Mouse (Mus musculus): Measurements from ENCODE around the gene Dlat. TPM values are rescaled to one million over a fixed set of nuclear protein-coding genes. Genes with fewer than 3 reads are reported as not detected.
"Not testable (repeated sequence)": the region's sequence is repeated elsewhere in the genome, so short reads cannot be mapped to it uniquely, and the experiment has no call there.

Gene Dlat
- total RNA-seq, 2 experiments from 2014 or later, result 137 to 141 TPM

DNA sequence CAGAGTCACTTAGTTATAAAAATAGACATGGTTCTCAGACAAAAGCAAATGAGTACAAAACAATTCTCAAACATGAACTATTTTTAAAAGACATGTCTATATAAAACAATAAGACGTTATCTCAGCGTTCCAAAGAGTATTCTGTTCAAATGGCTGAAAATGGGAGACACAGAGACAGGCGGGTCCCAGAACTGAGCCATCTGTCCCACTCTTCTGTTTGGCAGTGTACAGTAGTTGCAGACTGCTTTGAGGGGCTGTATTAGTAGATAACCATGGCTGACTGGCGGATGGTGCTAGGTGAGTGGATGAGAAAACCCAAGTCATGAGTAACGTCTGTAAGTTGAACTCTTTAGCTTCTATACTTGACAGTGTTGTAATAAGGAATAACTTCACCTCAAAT, 5.2 kb upstream of the Dlat start:
- DNase-seq (ENCODE audit: extremely low spot score in 1 of 2, low spot score in 1 of 2), result peak in 1 of 2 experiments; percentile 14

DNA sequence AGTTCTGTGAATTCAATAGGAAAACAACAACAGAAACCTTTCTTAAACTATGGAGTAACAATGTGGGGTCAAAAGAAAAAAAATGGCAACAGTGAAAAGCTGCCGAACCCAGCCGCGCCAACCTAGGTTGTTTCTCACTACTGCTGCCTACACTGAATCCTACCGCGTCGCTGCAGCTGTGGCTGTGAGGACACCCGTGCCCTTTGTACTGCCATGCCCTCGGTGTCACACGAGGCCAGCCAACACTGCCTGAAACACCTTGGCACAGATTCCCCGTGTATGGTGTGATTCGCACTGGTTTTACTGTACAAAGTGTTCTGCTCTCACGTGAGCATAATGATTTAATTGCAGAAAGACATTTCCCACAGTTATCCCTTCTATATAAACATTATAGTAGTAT, 851 bp upstream of the Dlat start:
- no peak for DNase-seq (ENCODE audit: extremely low spot score in 1 of 2, low spot score in 1 of 2)

DNA sequence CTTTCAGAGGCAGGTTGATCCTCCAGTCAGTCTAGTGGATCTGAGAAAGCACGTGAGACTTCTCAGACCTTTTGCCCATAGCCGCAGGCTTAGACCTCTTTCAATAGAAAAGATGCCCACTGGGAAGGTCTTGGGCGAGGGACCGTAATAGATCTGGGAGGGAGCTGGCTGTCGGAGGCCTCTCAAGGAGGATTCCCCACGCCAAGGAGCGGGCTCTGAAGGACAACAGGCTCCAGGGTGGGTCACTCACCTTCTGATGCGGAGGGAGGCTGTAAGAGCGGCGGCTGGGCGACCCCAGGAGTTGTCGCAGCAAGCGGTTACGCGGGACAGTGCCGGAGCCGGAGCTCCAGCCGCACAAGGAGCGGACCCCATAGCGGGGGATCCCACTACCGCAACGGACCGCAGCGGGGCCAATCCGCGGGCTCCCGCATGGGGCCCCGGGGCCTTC, 615 bp downstream of the Dlat start:
- DNase-seq (ENCODE audit: extremely low spot score in 1 of 2, low spot score in 1 of 2), result no peak

DNA sequence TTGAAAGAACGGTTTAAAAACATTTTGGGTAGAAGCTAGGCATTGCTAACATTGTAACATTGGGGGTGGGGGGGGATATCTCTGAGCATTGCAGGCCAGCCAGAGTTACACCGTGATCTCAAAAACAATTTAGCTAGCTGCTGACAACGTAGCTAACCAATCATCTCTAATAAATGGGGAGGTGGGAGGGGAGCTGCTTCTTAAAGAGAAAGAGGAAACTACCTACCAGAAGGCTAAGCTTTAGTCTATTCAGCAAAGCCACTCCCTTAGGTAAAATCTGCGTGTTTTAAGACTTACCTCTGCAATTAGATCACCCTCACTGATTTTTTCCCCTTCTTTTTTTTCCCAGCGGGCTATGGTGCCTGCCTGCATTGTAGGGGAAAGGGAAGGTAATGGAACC, 1.2 kb downstream of the Dlat start:
- no peak for DNase-seq (ENCODE audit: extremely low spot score in 1 of 2, low spot score in 1 of 2)

DNA sequence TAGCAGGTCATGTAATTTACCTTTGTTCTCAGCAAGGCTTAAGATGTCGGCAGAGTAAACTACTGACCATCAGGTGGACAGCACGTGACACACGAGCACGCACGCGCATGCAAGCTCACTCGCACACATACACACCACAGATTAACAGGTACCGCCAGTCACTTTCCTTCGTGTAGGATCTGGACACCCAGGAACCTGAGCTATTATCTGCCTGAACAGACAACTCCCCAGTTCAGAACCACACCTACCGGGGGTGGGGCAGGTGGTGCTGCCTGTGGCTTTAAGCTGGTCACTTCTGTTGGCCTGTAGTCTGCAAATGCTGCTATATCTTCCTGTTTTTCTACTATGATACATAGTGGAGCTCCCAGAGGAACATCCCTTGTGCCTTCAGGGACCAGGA, 9.1 kb downstream of the Dlat start:
- no peak for DNase-seq (ENCODE audit: extremely low spot score in 1 of 2, low spot score in 1 of 2)

DNA sequence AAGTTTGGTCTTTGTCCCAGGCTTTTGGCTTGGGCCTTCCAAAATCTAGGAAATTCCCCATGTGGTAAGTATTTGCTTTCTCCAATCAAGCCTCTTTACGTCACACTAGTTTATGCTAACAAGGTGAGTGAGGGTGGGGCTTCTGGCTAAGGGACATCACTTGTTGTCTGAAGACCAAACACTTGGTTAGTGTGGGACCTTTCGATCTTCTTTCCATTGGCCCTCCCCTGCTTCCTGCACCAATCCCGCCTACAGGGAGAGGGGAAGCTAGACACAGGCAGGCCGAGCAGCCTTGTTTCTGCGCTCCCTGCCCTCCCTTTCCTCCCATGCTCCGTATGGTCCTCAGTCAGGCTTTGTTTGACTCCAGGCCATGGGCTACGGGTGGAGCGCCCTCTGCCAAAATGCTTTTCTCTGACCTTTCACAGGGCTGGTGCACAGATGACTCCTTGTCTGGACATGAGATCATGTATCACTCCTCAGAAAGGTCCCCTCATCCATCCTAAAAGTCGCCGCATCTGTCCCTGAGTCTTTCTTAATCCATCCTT, 12.7 kb downstream of the Dlat start:
- DNase-seq (ENCODE audit: extremely low spot score in 1 of 2, low spot score in 1 of 2), result no peak

DNA sequence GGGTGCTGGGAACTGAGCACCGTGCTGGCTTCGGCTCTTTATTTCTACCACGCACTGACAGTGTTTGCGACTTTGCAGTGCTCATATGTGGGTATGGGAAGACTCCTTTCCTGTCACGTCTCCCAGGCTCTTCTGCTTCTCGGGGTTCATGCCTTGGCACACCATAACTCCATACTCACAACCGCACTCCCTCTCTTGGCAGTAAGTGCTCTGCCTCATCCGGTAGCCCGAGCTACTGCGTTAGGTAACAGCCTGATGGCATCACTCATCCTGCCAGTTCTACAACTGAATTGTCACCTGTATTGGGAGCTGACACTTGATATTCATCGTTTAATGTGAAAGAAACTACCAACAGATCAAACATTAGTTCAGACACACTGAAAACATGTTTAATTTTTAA, 25.3 kb downstream of the Dlat start:
- no peak for DNase-seq (ENCODE audit: extremely low spot score in 1 of 2, low spot score in 1 of 2)

DNA sequence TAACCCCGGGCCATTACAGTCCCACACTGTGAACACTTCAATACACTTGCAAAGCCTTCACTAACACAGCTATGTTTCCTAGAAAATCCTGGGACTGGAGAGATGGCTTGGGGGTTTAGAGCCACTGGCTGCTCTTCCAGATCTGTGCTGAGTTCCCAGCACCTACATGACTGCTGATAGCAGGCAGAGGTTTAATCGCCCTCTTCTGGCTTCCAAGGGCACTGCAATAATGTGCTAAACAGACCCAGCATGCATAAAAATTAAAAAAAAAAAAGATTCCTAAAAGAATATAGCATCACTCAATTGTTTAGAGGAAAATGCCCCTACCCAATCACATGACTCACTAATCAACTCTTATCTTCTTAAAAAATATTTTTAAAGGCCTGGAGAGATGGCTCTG, 26.5 kb downstream of the Dlat start:
- no peak for DNase-seq (ENCODE audit: extremely low spot score in 1 of 2, low spot score in 1 of 2)

DNA sequence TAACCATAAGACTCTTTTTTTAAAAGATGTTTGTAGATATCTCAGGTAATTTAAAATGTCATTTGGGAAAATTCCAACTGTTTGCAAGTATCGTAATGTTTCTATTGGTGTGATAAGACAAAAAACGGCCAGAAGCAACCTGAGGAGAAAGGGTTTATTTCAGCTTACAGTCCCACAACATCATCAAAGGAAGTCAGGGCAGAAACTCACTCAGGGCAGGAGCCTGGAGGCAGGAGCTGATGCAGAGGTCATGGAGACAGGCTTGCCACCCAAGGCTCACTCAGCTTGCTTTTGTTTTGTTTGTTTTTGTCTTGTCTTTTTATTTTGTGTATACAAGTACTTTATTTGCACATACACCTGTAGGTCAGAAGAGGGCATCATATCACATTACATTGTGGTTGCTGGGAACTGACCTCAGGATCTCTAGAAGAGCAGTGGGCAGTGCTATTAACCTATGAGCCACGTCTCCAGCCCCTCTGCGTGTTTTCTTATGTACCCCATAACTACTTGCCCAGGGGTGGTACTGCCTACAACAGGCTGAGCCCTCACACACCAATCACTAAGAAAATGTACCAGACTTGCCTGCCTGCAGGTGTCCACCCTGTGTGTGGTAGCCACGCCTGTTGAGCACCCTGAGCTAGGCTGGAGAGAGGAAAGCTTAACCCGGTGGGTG, 27.4 kb downstream of the Dlat start:
- no peak for DNase-seq (ENCODE audit: extremely low spot score in 1 of 2, low spot score in 1 of 2)

DNA sequence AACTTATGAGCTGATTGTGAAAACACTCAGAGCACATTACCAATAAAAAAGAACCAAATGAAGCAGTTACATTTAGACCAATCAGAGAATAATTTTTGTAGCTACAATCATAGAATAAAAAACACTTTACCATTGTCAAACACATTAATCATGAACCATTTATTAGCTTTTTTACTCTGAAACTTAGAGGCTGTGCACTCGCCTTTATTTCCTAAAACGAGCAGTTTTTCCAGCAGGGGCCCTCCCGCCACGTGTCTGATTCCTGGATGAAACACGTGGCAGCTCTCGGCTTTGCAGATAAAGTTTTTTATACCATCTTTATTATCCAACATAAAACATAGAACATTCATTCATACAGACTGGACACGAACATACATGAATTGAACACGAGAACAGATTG, 28.7 kb downstream of the Dlat start:
- not testable (repeated sequence) for DNase-seq (ENCODE audit: extremely low spot score in 1 of 2, low spot score in 1 of 2)

DNA sequence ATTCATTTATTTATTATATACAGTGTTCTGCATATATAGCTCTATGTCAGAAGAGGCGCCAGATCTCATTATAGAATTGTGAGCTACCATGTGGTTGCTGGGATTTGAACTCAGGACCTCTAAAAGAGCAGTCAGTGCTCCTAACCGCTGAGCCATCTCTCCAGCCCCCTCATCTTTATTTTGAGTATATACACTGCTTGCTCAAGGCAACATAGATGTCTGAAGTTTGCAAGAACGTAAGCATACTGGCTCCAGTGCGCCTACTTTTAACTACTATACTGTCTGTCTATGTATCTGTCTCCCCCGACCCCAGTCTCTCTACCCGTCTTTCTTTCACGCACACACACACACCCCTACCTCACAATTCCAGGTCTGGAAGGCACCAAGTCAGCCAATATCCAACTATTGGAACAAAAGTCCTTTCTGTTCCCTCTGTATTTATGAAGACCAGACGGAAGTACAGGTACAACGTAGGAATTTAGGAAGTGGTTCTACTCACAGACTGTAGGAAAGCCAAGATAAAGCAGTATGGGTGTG, 41.7 kb downstream of the Dlat start:
- no peak for DNase-seq (ENCODE audit: extremely low spot score in 1 of 2, low spot score in 1 of 2)

DNA sequence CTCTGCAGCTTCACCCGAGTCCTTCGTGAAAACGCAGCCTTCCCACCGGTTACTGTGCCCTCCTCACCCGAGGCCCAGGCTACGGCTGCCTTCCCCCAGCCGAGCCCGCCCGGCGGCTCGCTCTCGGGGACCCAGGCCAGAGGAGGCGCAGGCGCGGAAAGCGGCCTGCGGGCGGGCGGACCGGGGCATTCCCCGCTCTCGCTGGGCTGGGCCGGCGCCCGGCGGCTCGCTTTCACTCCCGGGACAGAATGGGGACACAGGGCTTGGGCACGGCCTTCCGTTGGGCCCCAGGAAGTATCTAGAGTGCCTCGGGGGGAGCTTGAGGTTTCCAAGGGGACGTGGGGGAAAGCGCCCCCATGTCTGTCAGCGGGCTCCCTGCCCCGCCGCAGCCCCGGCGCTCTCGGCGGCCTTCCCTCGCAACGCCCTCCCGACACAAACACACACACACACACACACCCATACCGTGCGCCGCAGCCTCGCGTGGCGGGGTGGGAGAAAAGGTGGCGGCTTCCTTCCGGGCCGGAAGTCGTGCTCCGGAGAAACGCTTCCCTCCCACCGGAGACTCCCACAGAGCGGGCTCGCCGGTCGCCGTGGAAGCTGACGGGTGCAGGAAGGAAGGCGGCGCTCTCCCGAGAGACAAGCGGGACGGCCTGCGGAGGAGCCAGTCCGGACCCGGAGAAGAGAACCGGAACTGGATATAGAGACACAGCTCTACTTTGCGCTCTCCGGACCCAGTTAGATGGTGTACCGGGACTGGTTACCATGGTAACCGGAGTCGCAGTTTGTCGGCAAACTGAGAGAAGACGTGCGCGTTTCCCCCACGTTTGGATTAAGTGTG, 42.6 kb downstream of the Dlat start, which contains the start of the genes Pih1d2 and Nkapd1:
TSS of gene Pih1d2 (plus strand) at position 556 of the 838 bp plus-strand sequence.
TSS of gene Nkapd1 (minus strand) at position 699 of the 838 bp plus-strand sequence.
- peak; percentile 86 to 91 for DNase-seq (ENCODE audit: extremely low spot score in 1 of 2, low spot score in 1 of 2)

DNA sequence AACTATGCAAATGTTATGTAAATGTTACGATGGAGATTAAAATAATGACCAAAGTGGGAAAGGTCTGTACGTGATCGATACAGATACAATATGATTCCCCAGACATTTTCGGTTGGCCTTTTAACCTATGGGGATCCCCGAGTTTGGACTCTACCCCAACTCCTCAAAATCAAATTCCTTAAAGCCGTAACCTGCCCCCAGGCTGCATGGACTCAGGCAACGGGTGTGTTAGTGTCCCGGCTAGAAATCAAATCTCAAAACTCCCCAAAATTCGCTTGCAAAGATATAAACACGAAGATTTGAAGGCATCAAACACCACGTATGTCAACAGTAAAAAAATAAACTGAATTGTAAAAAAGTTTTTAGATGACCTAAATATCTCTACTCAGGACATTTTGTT, 43.4 kb downstream of the Dlat start:
- DNase-seq (ENCODE audit: extremely low spot score in 1 of 2, low spot score in 1 of 2), result no peak

DNA sequence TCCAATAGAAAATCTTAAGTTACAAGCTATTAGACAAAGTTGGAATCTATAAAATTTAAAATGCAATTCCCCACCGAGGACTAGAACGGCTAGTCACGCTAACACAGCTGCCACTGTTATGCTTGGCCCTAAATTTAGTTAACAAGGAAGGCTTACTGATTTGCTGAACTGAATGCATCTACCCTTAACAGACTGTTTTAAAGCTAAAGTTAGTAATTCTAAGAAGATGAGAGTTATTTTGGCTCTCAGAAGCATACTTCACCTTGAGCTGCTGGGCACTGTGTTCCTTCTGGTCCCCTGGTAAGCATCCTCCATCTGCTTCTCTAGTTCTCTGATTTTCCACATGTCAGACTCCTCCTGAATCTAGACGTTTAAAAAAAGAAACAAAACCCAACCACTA, 47.5 kb downstream of the Dlat start:
- DNase-seq (ENCODE audit: extremely low spot score in 1 of 2, low spot score in 1 of 2), result no peak

DNA sequence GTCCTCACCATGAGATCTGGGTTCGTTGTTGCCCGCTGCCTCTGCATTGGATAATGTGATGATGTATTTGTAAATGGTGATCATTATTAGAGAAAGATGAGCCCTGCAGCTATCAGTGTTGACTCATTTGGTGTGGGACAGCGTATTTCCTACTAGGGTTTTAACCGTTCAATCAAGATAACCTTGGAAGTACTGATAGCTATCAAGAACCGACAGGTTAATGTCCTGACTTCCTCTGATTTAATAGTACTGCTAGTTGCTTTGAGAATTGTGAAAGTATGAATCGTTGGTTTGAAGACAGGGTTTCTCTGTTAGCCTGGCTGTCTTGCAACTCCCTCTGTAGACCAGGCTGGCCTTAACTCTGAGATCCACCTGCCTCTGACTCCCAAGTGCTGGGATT, 55.2 kb downstream of the Dlat start:
- DNase-seq (ENCODE audit: extremely low spot score in 1 of 2, low spot score in 1 of 2), result no peak

DNA sequence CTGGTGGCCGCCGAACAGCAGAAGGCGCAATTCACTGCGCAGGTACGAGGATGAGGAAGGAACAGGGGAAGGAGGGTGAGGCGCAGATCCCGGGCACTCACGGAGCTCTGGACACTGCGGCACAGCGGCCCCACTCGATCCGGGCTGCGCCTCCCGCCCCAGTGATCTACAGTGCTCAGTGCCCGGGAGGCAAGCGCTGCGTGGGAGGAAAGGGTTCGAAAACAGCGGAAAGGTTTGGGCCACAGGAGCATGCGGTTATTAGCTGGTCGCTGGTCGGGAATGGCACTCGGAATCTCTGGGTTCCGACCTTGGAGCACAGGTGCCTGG, 55.6 kb downstream of the Dlat start:
- DNase-seq (ENCODE audit: extremely low spot score in 1 of 2, low spot score in 1 of 2), result no peak

DNA sequence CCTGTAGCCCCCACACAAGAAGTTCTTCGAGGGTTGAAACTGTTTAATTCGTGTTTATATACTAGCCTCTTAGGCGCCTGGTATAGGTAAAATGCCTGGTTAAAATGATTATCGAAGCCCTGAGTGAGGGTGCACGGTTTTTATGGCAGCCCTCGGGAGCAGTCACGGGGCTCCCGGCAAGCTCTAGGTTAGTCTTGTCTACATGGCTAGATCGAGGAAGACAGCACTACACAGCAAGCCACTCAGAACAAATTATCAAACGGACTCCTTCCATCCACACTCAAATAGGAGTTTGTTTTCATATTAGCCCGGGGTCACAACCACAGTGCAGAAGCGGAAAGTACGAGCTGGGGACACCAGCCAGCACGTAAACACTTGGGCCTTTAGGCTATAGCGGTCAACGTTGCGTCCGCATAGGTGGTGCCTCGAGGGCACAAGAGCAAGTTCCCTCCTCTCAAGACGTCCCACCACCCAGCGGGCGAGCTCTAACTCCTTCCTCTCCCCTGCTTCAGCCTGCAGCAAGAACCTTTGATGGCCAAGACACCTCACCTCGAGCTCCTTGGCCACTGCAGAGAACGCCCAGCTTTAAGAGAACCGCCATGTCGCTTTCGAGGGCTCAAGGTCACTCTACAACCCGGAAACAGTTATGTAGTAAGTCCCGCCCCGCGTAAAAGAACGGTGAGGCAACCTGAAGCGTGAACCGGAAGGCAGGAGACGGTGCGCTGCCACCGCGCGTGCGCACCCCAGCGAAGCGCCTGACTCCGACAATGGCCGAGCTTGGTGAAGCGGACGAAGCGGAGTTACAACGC, 56.2 kb downstream of the Dlat start, which contains the start of the genes Sdhd and Timm8b:
TSS of gene Sdhd (minus strand) at position 624 of the 809 bp plus-strand sequence.
TSS of gene Timm8b (plus strand) at position 722 of the 809 bp plus-strand sequence.
- DNase-seq (ENCODE audit: extremely low spot score in 1 of 2, low spot score in 1 of 2), result peak; percentile 84

DNA sequence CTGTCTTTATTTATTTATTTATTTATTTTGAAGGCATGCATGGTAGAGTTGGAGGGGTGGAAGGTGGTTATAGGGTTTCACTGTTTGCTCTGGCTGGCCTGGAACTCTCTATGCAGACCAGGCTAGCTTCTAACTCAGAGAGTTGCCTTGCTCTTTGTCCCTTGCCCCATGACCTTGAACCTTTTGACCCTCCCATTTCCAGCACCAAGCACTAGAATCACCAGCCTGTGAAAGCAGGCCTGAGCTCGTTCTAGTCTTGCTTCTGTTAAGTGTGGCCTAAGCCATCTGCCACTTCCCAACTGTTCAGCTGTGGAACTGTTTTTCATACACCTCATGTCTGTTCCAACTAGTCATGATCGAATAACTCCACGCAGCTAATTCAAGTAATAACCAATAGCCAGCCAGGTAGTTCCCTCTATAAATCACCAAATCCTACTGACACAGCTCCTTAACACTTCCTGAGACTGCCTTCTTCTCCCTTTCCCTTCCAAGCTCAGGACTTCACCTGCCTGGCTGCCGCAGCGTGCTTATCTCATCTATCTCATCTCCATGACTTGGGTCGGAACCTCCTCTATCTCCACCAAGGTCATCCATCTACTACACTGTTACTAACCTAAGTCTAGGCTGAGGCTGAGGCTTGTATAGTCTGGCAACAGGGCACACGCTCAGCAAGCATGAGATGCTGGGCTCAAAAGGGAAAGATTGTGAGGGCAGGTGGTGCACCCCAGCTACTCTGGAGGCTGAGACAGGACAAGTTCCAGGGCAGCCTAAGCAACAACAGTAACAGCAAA, 57.3 kb downstream of the Dlat start:
- no peak for DNase-seq (ENCODE audit: extremely low spot score in 1 of 2, low spot score in 1 of 2)

DNA sequence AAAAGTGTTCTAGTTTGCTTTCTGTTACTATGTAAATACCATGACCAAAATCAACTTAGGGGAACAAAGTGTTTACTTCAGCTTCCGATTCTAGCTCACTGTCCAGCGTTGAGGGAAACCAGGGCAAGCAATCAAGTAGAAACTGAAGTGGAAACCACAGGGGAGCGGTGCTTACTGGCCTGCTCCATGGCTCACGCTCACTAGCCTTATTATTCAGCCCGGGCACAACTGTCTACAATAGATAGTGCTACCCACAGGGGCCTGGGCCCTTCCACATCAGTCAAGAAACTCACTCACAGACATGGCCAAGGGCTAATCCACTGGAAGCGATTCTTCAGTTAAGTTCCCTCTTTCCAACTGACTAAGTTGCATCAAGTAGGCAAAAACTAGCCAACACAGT, 58.0 kb downstream of the Dlat start:
- no peak for DNase-seq (ENCODE audit: extremely low spot score in 1 of 2, low spot score in 1 of 2)

DNA sequence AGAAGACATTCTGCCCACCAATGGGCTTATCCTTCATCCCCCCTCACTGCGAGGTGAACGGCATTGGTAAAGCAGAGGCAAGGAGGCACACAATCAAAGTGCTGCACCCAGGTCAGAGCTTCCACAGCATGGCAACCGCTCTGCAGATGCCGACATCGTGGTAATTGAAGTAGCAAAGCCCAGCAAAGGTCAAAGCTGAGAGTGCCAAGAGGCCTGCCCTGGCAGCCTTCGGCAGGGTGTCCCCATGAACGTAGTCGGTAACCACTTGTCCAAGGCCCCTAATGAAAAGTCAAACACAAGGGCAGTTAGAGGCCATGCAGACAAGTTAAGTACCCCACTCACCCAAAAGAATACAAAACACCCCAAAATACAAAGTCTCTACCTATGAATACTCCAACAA, 62.6 kb downstream of the Dlat start:
- DNase-seq (ENCODE audit: extremely low spot score in 1 of 2, low spot score in 1 of 2), result no peak

Measured in layer of hippocampus, postnatal 25 days (tissue).